Mouse (Mus musculus) MEL (cell line): ENCODE measurements at regions not wholly inside any gene's neighbourhood (a gene's known extent, or its start where the extent isn't known, plus 50 kb on each side); places are given as distances from the start of the nearest gene placed in this dataset.
"Not testable (repeated sequence)": the region's sequence is repeated elsewhere in the genome, so short reads cannot be mapped to it uniquely, and the experiment has no call there.

ENCODE experiments used
- DNase-seq: peaks from one replicate; pipeline ENCODE4 v3.0.0; 2011; ENCODE audit warnings: low read depth, low spot score
- H3K27ac ChIP-seq: 2 replicates; pipeline ENCODE4 v1.5.1; 2012; ENCODE audit warnings: low read depth, mild to moderate bottlenecking, control low read depth, low read length, moderate library complexity; ENCODE audit not compliant: control insufficient read depth
- H3K27me3 ChIP-seq, 2 experiments: fragments of 150-350 bp in 1 of 2; sonication (generic) in 1 of 2; 2 replicates each; pipeline ENCODE4 v1.6.1; 2012; ENCODE audit warnings: low read length in 2 of 2, mild to moderate bottlenecking in 2 of 2, improper control_type of control experiment in 1 of 2, moderate library complexity in 1 of 2; ENCODE audit not compliant: insufficient read depth in 2 of 2, control insufficient read depth in 1 of 2
- H3K36me3 ChIP-seq, 2 experiments: 2 replicates each; pipeline ENCODE4 v1.6.1; 2012 to 2014; ENCODE audit warnings: low read length in 2 of 2, improper control_type of control experiment in 1 of 2, inconsistent platforms in 1 of 2, mild to moderate bottlenecking in 1 of 2; ENCODE audit not compliant: insufficient read depth in 2 of 2, control insufficient read depth in 1 of 2
- H3K4me1 ChIP-seq, 2 experiments: fragments of 150-350 bp in 1 of 2; sonication (generic) in 1 of 2; 2 replicates each; pipeline ENCODE4 v1.6.1; 2012; ENCODE audit warnings: low read length in 2 of 2, improper control_type of control experiment in 1 of 2, mild to moderate bottlenecking in 1 of 2; ENCODE audit not compliant: insufficient read depth in 2 of 2, control insufficient read depth in 1 of 2
- H3K4me3 ChIP-seq, 2 experiments: fragments of 150-350 bp in 1 of 2; sonication (generic) in 1 of 2; 2 replicates each; pipeline ENCODE4 v1.5.1; 2012; ENCODE audit warnings: low read depth in 2 of 2, low read length in 2 of 2, mild to moderate bottlenecking in 2 of 2, moderate library complexity in 2 of 2, control low read depth in 1 of 2, improper control_type of control experiment in 1 of 2; ENCODE audit not compliant: control insufficient read depth in 1 of 2, insufficient read depth in 1 of 2
- H3K79me2 ChIP-seq: 2 replicates; pipeline ENCODE4 v1.6.1; 2012; ENCODE audit warnings: mild to moderate bottlenecking, low read length, moderate library complexity; ENCODE audit not compliant: control insufficient read depth, poor library complexity, insufficient read depth
- H3K9ac ChIP-seq: 2 replicates; pipeline ENCODE4 v1.6.1; 2012; ENCODE audit warnings: low read depth, mild to moderate bottlenecking, control low read depth, low read length, moderate library complexity; ENCODE audit not compliant: control insufficient read depth, poor library complexity, severe bottlenecking
- H3K9me3 ChIP-seq: fragments of 150-350 bp; sonication (generic); replicated peaks from 2 replicates; pipeline ENCODE4 v1.6.1; 2012; ENCODE audit warnings: mild to moderate bottlenecking, low read length, improper control_type of control experiment, moderate library complexity; ENCODE audit not compliant: insufficient read depth
- CHD1 ChIP-seq: IDR thresholded peaks from 2 replicates; pipeline ENCODE4 v1.6.1; 2012; ENCODE audit warnings: low read depth, mild to moderate bottlenecking, inconsistent platforms, low read length, improper control_type of control experiment
- E2F4 ChIP-seq: IDR thresholded peaks from 2 replicates; pipeline ENCODE4 v1.6.1; 2011; ENCODE audit warnings: low read depth, low read length, improper control_type of control experiment, borderline replicate concordance
- ETS1 ChIP-seq: IDR thresholded peaks from 2 replicates; pipeline ENCODE4 v1.6.1; 2012; ENCODE audit warnings: low read depth, mild to moderate bottlenecking, inconsistent platforms, low read length, improper control_type of control experiment, moderate library complexity
- GATA1 ChIP-seq: IDR thresholded peaks from 2 replicates; pipeline ENCODE4 v1.6.1; 2011; ENCODE audit warnings: low read depth, low read length, improper control_type of control experiment
- HCFC1 ChIP-seq: IDR thresholded peaks from 2 replicates; pipeline ENCODE4 v1.6.1; 2012; ENCODE audit warnings: low read depth, mild to moderate bottlenecking, inconsistent platforms, low read length, improper control_type of control experiment, moderate library complexity
- JUND ChIP-seq: IDR thresholded peaks from 2 replicates; pipeline ENCODE4 v1.6.1; 2011; ENCODE audit warnings: low read depth, mild to moderate bottlenecking, improper control_type of control experiment, low read length
- MAX ChIP-seq: IDR thresholded peaks from 2 replicates; pipeline ENCODE4 v1.6.1; 2011; ENCODE audit warnings: low read length, improper control_type of control experiment
- MAZ ChIP-seq: IDR thresholded peaks from 2 replicates; pipeline ENCODE4 v1.6.1; 2012; ENCODE audit warnings: low read depth, mild to moderate bottlenecking, inconsistent platforms, low read length, improper control_type of control experiment
- MEF2A ChIP-seq: IDR thresholded peaks from 2 replicates; pipeline ENCODE4 v1.6.1; 2014; ENCODE audit warnings: low read depth, mild to moderate bottlenecking, inconsistent platforms, low read length, improper control_type of control experiment; ENCODE audit not compliant: poor library complexity, insufficient replicate concordance, severe bottlenecking; ENCODE audit errors: extremely low read depth
- MYB ChIP-seq: IDR thresholded peaks from 2 replicates; pipeline ENCODE4 v1.6.1; 2011; ENCODE audit warnings: mild to moderate bottlenecking, low read depth, low read length, improper control_type of control experiment
- POLR2AphosphoS5 ChIP-seq: IDR thresholded peaks from 2 replicates; pipeline ENCODE4 v1.6.1; 2012; ENCODE audit warnings: low read depth, borderline replicate concordance, mild to moderate bottlenecking, inconsistent platforms, low read length, moderate library complexity, mixed read lengths
- TAL1 ChIP-seq: IDR thresholded peaks from 2 replicates; pipeline ENCODE4 v1.6.1; 2012; ENCODE audit warnings: mild to moderate bottlenecking, inconsistent platforms, low read length, moderate library complexity, mixed read lengths
- TBP ChIP-seq: IDR thresholded peaks from 2 replicates; pipeline ENCODE4 v1.8.0; 2011; ENCODE audit warnings: low read depth, low read length, improper control_type of control experiment
- ZC3H11A ChIP-seq: IDR thresholded peaks from 2 replicates; pipeline ENCODE4 v1.6.1; 2012; ENCODE audit warnings: low read depth, mild to moderate bottlenecking, inconsistent platforms, low read length, improper control_type of control experiment
- ZKSCAN1 ChIP-seq: IDR thresholded peaks from 2 replicates; pipeline ENCODE4 v1.6.1; 2012; ENCODE audit warnings: low read depth, mild to moderate bottlenecking, inconsistent platforms, low read length, improper control_type of control experiment, moderate library complexity
- ZNF384 ChIP-seq: IDR thresholded peaks from 2 replicates; pipeline ENCODE4 v1.6.1; 2012; ENCODE audit warnings: low read depth, mild to moderate bottlenecking, inconsistent platforms, low read length, improper control_type of control experiment

- Histone ChIP-seq H3K36me3 (no peaks in the 10 kb centered on the region), H3K27me3 (no peaks in the 10 kb centered on the region), H3K9ac (no peak overlapping the region), H3K9me3 (no peaks in the 10 kb centered on the region)
- no peak for DNase-seq
- TF ChIP-seq MAZ, result no peak
- TF ChIP-seq, all 39 proteins: peak for 0
- H3K4me1 ChIP-seq, result no peaks in the 10 kb centered on the region
- H3K79me2 ChIP-seq, result no peaks in the 10 kb centered on the region
- H3K4me3 ChIP-seq, result no peak overlapping the region
- no peak overlapping the region for H3K27ac ChIP-seq
These were observed 79.7 kb upstream of the Scaf8 start for GRCm38 (mm10) chr17:3035099-3035498.

- Histone ChIP-seq H3K36me3 (no peaks in the 10 kb centered on the region), H3K27me3 (no peaks in the 10 kb centered on the region), H3K4me3 (no peak overlapping the region), H3K9me3 (no peaks in the 10 kb centered on the region), H3K4me1 (no peaks in the 10 kb centered on the region), H3K79me2 (no peaks in the 10 kb centered on the region), H3K9ac (no peak overlapping the region), H3K27ac (no peak overlapping the region)
- TF ChIP-seq HCFC1 (no peak), POLR2AphosphoS5 (peak; percentile 61; the same call in 1 of the 2 replicates), ZC3H11A (no peak), ZNF384 (no peak), ZKSCAN1 (no peak), TAL1 (no peak)
- DNase-seq, result no peak
These were observed 77.5 kb upstream of the Scaf8 start for GRCm38 (mm10) chr17:3037145-3037870.

GRCm38 (mm10) chr17:3038067-3038466, 76.7 kb upstream of the Scaf8 start:
- TF ChIP-seq MEF2A (no peak), CHD1 (no peak), ZC3H11A (no peak), MAX (no peak), ETS1 (no peak), MYB (no peak), ZNF384 (no peak), E2F4 (no peak), HCFC1 (no peak), TBP (no peak), GATA1 (no peak), JUND (no peak)
- no peaks in the 10 kb centered on the region for H3K4me1 ChIP-seq
- H3K79me2 ChIP-seq, result no peaks in the 10 kb centered on the region
- H3K9ac ChIP-seq, result no peak overlapping the region
- no peaks in the 10 kb centered on the region for H3K36me3 ChIP-seq
- no peaks in the 10 kb centered on the region for H3K9me3 ChIP-seq
- no peak for DNase-seq
- H3K27me3 ChIP-seq, result no peaks in the 10 kb centered on the region
- no peak overlapping the region for H3K27ac ChIP-seq
- no peak overlapping the region for H3K4me3 ChIP-seq

GRCm38 (mm10) chr17:3044520-3044919, 70.3 kb upstream of the Scaf8 start:
- not testable (repeated sequence) for H3K27ac ChIP-seq, DNase-seq, H3K79me2 ChIP-seq, H3K9ac ChIP-seq, H3K36me3 ChIP-seq, H3K9me3 ChIP-seq, H3K4me3 ChIP-seq, H3K4me1 ChIP-seq, H3K27me3 ChIP-seq

- H3K9me3 ChIP-seq, H3K4me3 ChIP-seq, H3K27ac ChIP-seq, H3K4me1 ChIP-seq, H3K36me3 ChIP-seq, H3K79me2 ChIP-seq, H3K27me3 ChIP-seq, H3K9ac ChIP-seq, DNase-seq: not testable (repeated sequence)
These were observed 60.9 kb upstream of the Scaf8 start for GRCm38 (mm10) chr17:3053859-3054258.
